Mouse (Mus musculus) A20 (cell line): ENCODE results near the gene Minos1.

Source experiments
- DNase-seq: peaks from one replicate; pipeline ENCODE4 v3.0.0-alpha.2; 2011; ENCODE audit warnings: low read depth, low spot score

The Minos1 gene

GRCm38 (mm10) chr4:139064831-139065230 lies 66.1 kb downstream of the Minos1 start:
- no peak for DNase-seq

DNA sequence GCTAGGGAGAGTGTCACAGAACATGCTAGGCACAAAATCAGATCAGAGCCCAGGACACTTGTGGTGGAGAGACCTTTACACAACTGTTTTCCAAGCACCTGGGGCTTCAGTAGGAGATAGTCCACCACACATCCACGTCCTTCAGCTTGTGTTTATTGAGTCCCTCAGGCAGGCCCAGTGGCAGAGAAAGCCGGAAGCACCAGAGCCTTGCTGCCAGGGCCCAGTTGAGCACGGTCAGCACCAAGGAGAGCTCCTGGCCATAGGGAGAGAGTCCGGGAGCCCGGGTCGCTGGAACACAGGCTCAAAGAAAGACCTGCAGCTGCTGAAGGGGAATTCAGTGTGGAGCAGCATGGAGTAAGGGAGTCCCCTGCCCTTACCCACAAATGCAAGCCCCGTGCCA lies 71.3 kb downstream of the Minos1 start:
- DNase-seq: no peak

DNA sequence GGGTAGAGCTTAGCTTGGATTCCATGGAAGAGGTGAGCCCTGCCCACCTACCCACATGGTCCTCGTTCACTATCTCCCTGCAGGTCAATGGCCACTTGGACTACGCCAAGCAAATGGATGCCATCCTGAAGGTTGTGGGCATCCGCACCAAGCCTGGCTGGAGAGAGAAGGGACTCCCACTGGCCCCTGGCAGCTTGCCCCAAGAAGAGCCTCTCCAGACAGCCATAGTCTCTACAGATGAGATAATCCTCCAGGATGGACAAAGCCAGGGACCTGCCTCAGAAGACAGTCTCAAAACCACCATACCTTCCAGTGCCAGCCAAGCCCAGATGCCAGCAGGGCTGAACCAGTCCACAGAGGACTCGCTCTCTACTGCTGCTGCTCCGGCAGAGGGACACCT lies 72.9 kb downstream of the Minos1 start:
- DNase-seq: no peak

GRCm38 (mm10) chr4:139057291-139057690 lies 73.6 kb downstream of the Minos1 start:
- DNase-seq: no peak

GRCm38 (mm10) chr4:139055744-139056143 lies 75.2 kb downstream of the Minos1 start:
- DNase-seq: no peak

DNA sequence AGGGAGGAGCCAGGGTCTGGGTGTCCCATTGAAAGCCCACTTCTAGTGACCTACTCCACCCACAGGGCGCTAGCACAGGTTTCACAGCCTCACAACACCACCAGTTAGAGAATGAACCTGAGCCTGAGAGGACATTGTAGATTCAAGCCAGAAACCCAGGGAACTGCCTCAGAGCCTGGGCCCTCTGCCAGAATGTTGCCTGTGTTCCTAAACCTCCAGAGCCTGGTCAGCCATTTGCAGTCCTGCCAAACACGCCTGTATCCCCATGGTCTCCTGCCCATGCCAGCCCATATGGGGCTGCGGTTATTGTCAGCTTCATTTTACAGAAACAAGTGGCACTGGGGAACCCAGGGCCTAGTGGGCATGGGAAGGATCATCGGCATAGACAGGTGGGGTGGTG lies 75.6 kb downstream of the Minos1 start:
- no peak for DNase-seq

GRCm38 (mm10) chr4:139054300-139054923 lies 76.5 kb downstream of the Minos1 start:
- no peak for DNase-seq

DNA sequence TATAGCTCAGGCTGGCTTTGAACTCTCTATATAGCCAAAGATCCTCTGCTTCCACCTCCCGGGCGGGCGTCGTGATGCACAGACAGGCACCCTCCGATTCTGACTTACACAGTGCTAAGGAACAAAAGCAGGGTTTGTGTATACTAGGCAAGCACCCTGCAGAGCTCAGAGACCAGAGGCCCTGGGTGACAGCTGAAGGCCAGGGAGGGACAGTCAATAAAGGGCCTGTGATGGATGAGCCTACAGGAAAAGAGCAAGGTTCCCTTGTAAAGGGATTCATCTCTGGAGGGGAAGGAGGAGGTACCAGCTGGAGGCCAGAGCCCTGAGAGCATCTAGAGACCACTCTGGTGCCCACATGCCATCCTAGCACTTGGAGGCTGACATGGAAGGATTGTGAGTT lies 77.5 kb downstream of the Minos1 start:
- DNase-seq: no peak

DNA sequence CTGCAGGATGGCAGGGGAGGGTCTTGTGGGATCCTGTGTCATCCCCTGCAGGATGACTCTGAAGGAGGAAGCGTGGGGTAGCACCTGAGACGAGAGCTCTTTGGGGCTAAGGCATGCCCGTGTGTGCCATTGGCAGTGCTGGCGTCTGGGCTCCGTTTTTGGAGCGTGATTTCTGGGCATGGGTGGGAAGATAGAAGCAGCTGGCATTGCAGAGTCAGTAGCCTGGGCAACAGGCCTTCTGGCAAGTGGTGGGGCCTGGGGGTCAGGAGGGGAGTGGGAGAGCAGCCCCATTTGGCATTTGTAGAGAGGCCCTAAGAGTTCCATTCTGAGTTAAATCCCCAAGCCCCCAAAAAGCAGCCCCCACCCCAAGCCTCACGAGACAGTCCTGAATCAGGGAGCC lies 78.1 kb downstream of the Minos1 start:
- no peak for DNase-seq
